Mouse (Mus musculus) liver, embryonic 14.5 days (tissue): ENCODE measurements at regions not wholly inside any gene's neighbourhood (a gene's known extent, or its start where the extent isn't known, plus 50 kb on each side); places are given as distances from the start of the nearest gene placed in this dataset.

Experiments used
- CTCF ChIP-seq: IDR thresholded peaks from 2 replicates; pipeline ENCODE4 v1.5.1; 2016; ENCODE audit warnings: antibody characterized with exemption, low read depth, control low read depth
- EP300 ChIP-seq: IDR thresholded peaks from 2 replicates; pipeline ENCODE4 v1.6.1; 2016; ENCODE audit warnings: antibody characterized with exemption, low read depth

DNA sequence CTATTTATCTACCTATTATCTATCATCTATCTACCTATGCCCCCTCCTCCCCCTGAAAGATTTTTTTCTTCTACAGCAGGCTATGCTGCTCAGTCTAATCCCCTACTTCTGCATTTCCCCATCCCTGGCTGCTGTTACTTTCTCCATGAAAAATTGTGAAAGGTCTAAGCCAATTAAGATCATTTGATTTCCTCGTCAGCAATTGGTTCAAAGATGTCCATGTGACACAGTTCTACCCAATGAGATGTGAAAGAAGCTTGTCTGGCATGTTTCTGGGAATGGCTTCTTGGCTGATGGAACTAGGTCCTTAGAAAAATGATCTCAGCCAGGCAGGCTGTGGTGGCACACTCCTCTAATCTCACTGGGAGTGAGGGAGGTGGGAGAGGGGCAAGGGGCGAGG, 103.8 kb downstream of the Phlda1 start:
- TF ChIP-seq CTCF (no peak), EP300 (no peak)
